Mouse (Mus musculus) limb, embryonic 12.5 days (tissue): ENCODE measurements at regions not wholly inside any gene's neighbourhood (a gene's known extent, or its start where the extent isn't known, plus 50 kb on each side); places are given as distances from the start of the nearest gene placed in this dataset.
"Not testable (repeated sequence)": the region's sequence is repeated elsewhere in the genome, so short reads cannot be mapped to it uniquely, and the experiment has no call there.

ENCODE experiments used
- ATAC-seq: fragments of 200-750 bp; cut with Nextera tagmentation; 2 replicates; pipeline ENCODE4 v1.8.0; 2017; ENCODE audit warnings: low read depth, moderate TSS enrichment; ENCODE audit not compliant: insufficient number of reproducible peaks, insufficient read depth, low FRiP score, low TSS enrichment
- H3K27ac ChIP-seq: fragments of 300-500 bp; sonication (generic); 2 replicates; pipeline ENCODE4 v1.5.1; 2016; ENCODE audit warnings: mild to moderate bottlenecking, moderate library complexity
- H3K27me3 ChIP-seq: fragments of 300-500 bp; sonication (generic); 2 replicates; pipeline ENCODE4 v1.6.1; 2016; ENCODE audit warnings: mild to moderate bottlenecking, moderate library complexity
- H3K36me3 ChIP-seq: fragments of 300-500 bp; sonication (generic); 2 replicates; pipeline ENCODE4 v1.6.1; 2016; ENCODE audit warnings: mild to moderate bottlenecking, moderate library complexity
- H3K4me1 ChIP-seq: fragments of 300-500 bp; sonication (generic); replicated peaks from 2 replicates; pipeline ENCODE4 v1.6.1; 2016
- H3K4me2 ChIP-seq: fragments of 300-500 bp; sonication (generic); 2 replicates; pipeline ENCODE4 v1.6.1; 2016; ENCODE audit warnings: mild to moderate bottlenecking, moderate library complexity
- H3K4me3 ChIP-seq: fragments of 300-500 bp; sonication (generic); replicated peaks from 2 replicates; pipeline ENCODE4 v1.5.1; 2016; ENCODE audit warnings: mild to moderate bottlenecking
- H3K9ac ChIP-seq: fragments of 300-500 bp; sonication (generic); replicated peaks from 2 replicates; pipeline ENCODE4 v1.6.1; 2016; ENCODE audit warnings: mild to moderate bottlenecking, moderate library complexity
- H3K9me3 ChIP-seq: fragments of 300-500 bp; sonication (generic); 2 replicates; pipeline ENCODE4 v1.6.1; 2016; ENCODE audit warnings: mild to moderate bottlenecking, moderate library complexity
- WGBS: fragments of 180-500 bp; shearing (Covaris S2); methylation state at CpG from one replicate; pipeline ENCODE4 v1.1.7; 2016; 5-methylcytosine and 5-hydroxymethylcytosine counted together

DNA sequence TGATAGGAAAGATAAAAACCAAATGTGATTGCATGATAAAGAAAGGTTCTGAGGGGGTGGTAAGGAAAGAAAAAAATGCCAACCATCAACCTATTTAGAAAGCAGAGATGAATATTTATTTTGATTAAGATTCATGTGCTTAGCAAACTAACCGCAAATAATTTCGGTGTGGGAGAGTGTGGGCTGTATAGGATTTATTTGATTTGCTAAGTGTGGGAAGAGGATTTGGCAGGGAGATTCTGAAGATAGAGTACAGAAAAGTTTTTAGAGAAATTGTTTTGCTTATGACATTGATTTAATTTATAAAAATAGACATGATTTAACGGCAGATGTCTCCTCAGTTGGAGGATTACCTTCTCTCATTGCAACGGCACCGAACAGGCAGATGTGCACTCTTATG, 250.3 kb downstream of the Pros1 start:
- Histone ChIP-seq H3K27me3 (no peaks in the 10 kb centered on the region), H3K36me3 (no peaks in the 10 kb centered on the region), H3K4me3 (no peak overlapping the region), H3K27ac (no peak overlapping the region), H3K9ac (no peak overlapping the region), H3K4me1 (no peaks in the 10 kb centered on the region), H3K4me2 (no peak overlapping the region), H3K9me3 (no peaks in the 10 kb centered on the region)
- WGBS = 92% methylated on average over 5 of the region's 5 CpGs
- ATAC-seq = no peak

DNA sequence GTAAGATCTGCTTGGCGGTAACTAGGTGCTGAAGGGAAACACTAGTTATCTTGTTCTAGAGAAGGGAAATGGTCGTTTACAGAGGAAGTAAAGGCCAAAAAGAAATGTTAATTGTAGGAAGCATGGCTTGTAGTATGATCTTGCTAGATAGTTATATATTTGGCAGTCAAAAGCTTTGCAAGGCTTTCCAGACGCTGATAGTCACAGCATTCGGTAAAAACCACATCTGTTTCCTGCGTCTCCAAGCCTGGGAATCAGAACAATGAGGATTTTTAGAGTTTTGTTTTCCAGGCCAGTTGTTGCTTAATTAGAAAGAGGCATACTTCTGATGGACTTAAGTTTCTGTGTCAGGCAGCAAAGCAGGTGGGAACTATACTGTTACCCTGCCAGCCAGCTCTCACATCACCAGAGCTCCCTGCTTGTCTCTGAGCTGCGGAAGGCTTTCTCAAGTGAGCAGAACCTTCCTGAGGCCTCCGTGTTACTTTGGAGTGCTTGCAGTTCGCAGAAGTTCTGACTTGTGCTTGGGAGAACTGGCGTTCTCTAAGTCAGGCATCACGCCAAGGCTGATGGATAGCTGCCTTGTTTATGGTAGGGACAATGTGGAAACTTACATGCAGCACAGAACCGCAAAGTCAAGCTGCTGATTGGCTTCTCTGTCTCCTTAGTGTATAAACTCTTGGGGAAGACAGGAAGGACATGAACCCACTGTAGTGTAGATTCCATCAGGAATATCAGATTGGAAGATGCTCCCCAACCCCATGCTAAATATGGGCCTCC, 251.0 kb downstream of the Pros1 start:
- Histone ChIP-seq H3K36me3 (no peaks in the 10 kb centered on the region), H3K4me3 (no peak overlapping the region), H3K27me3 (no peaks in the 10 kb centered on the region), H3K4me2 (no peak overlapping the region), H3K9me3 (no peaks in the 10 kb centered on the region), H3K27ac (no peak overlapping the region; the same call in 1 of the 2 replicates), H3K9ac (no peak overlapping the region), H3K4me1 (no peaks in the 10 kb centered on the region)
- no peak for ATAC-seq
- 64% methylated on average over 11 of the region's 11 CpGs for WGBS

DNA sequence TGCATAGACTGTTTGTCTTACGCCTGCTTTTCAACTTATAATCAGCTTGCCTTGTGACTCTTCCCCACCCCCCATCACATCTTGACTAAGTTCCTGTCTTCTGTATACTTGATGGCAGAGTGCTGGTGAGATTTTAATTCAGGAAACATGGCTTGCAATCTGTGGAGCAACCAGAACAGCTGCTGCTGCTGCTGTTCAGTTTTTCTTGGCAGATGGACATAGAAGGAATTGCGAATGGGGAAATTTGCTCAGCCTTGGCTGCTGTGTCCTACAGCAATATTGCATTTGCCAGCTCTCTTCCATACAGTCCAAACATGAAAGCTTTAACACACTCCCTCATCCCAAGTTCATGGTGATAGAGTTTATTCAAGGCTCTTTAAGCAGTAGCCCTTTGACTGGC, 262.3 kb downstream of the Pros1 start:
- Histone ChIP-seq H3K9me3 (no peaks in the 10 kb centered on the region), H3K4me1 (no peaks in the 10 kb centered on the region), H3K9ac (no peak overlapping the region), H3K36me3 (no peaks in the 10 kb centered on the region), H3K27me3 (no peaks in the 10 kb centered on the region), H3K4me2 (no peak overlapping the region), H3K27ac (no peak overlapping the region), H3K4me3 (no peak overlapping the region)
- WGBS = 91% methylated on average over 2 of the region's 2 CpGs
- no peak for ATAC-seq

DNA sequence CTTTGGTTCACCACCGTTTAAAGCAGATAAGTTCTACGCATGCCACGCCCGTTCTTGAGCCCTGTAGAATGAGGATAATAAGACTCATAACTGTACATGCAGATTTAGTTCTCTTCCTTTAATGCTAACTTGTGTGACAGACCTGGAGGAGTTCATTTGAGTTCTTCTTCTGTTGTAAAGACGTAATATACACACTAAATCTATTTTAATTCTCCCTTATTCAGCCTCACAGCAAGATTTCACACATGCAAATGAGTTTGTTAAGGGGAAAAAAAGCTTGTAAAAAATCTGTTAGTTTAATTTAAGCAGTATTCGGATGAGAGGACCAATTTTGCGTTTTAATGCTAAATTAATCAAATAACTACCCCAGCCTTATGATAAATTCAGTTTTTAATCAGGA, 264.6 kb downstream of the Pros1 start:
- H3K4me2 ChIP-seq = no peak overlapping the region
- H3K9ac ChIP-seq = no peak overlapping the region
- no peak overlapping the region for H3K27ac ChIP-seq
- no peaks in the 10 kb centered on the region for H3K9me3 ChIP-seq
- no peak for ATAC-seq
- no peak overlapping the region for H3K4me3 ChIP-seq
- H3K27me3 ChIP-seq = no peaks in the 10 kb centered on the region
- H3K4me1 ChIP-seq = no peaks in the 10 kb centered on the region
- H3K36me3 ChIP-seq = no peaks in the 10 kb centered on the region
- 76% methylated on average over 7 of the region's 7 CpGs for WGBS

DNA sequence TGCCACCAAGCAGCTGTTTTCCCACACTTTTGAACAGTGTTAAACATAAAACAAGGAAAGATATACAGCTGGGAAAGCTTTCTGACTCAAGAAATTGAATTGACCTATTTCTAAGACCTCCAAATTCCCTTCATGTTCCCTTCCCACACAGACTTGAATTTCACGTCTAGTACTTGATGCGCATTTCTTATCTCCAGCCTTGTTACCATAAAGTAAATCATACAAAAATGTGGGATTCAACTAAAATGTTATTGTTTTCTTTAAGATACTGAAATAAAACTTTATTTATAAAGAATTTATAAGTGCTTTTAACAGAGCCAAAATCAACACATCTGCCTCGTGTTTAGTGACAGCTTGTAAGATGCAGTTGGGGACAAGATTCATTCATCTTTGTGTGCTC, 289.7 kb downstream of the Pros1 start:
- no peaks in the 10 kb centered on the region for H3K27me3 ChIP-seq
- H3K9ac ChIP-seq = no peak overlapping the region
- H3K27ac ChIP-seq = no peak overlapping the region
- H3K4me2 ChIP-seq = no peak overlapping the region
- no peaks in the 10 kb centered on the region for H3K9me3 ChIP-seq
- no peak overlapping the region for H3K4me3 ChIP-seq
- no peaks in the 10 kb centered on the region for H3K36me3 ChIP-seq
- no peaks in the 10 kb centered on the region for H3K4me1 ChIP-seq
- 82% methylated on average over 3 of the region's 3 CpGs for WGBS
- no peak for ATAC-seq

DNA sequence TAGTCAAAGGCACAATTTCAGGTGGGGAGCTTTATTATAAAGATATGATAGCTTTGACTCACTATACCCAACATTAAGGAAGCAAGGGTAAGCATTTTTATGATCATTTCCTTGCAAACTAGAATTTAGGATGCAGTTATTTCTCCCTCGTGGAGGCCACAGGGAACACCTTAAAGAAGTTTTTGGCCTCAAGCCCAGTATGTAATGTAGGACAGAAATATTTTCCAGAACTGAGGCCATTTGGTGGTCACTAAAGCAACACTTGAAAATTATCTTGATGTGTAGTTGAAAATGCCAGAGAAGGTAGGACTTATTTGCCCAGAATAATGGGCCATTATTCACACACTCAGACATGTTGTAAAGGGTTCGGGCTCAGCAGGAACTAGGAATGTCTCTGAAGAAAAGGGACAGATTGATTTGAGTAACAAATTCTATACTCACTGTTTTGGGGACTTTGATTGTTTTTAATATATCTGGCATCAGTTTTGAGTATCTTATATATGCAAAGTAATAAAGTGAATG, 301.3 kb downstream of the Pros1 start:
- H3K4me2 ChIP-seq = no peak overlapping the region
- no peak overlapping the region for H3K27ac ChIP-seq
- H3K4me3 ChIP-seq = no peak overlapping the region
- H3K4me1 ChIP-seq = no peaks in the 10 kb centered on the region; the same call in 1 of the 2 replicates
- H3K27me3 ChIP-seq = no peaks in the 10 kb centered on the region
- no peaks in the 10 kb centered on the region for H3K9me3 ChIP-seq
- H3K36me3 ChIP-seq = no peaks in the 10 kb centered on the region
- no peak overlapping the region for H3K9ac ChIP-seq
- WGBS = 51% methylated on average over 2 of the region's 2 CpGs
- no peak for ATAC-seq

DNA sequence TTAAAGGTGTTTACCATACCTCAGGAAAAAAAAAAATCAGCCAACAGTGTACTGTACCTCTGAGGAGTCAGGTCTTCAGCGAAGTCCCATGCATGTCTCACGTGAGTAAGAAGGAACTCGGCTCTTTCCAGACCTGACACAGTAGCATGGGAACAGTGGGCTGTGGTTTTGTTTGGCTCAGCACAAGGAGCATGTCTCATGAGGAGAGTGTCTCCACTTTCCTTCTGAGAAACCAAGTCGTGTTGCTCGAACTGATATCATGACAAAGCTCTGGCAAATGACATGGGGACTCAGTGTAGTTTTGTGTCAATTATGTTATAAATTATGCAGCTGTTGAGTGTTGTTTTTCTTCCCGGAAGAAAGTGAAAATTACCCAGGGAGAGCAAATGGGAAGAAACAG, 316.0 kb downstream of the Pros1 start:
- Histone ChIP-seq H3K9me3 (no peaks in the 10 kb centered on the region), H3K36me3 (no peaks in the 10 kb centered on the region), H3K4me3 (no peak overlapping the region), H3K27ac (no peak overlapping the region), H3K4me1 (0 out of 2 replicates have a peak, but pooled peaks cover 2% of the 10 kb centered on the region), H3K9ac (no peak overlapping the region), H3K27me3 (no peaks in the 10 kb centered on the region), H3K4me2 (no peak overlapping the region)
- ATAC-seq = no peak
- WGBS = 56% methylated on average over 6 of the region's 6 CpGs

DNA sequence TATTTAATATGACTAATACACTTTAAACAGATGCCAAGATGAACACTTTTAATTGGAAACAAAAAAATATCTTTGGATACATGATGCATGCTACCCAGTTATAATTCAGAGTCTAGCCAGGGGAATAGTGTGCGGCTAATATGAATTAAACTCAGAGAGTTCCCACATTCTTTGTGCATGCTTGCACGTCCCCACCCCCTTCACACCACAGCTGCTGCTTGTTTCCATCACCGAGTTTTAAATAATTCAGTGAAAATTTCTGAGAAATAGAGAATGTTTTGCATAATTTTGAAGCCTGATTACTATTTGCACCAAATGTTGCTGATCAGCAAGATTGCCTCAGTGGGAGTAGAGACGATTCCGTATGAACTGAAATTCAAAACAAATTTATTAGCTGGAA, 325.1 kb downstream of the Pros1 start:
- Histone ChIP-seq H3K36me3 (no peaks in the 10 kb centered on the region), H3K27ac (no peak overlapping the region), H3K4me1 (no peaks in the 10 kb centered on the region), H3K9me3 (no peaks in the 10 kb centered on the region), H3K27me3 (no peaks in the 10 kb centered on the region), H3K4me2 (no peak overlapping the region), H3K9ac (no peak overlapping the region), H3K4me3 (no peak overlapping the region)
- WGBS = 68% methylated on average over 5 of the region's 5 CpGs
- no peak for ATAC-seq

DNA sequence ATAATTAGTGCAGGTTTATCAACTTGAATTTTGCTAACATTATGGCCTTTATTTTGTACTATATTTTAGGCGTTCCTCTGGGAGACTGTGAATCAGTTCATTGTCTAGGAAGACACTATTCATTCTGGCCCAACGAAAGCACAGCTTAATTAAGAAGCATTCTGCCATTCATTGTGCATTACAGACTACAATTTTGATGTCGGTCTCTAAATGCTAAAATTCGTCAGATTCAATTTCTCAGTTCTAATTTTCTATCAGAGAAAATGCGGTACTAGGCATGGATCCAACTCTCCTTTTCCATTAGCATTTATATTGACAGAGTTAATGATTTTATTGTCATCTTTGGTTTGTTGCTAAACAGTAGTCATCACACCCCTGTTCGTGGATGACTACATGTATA, 337.1 kb downstream of the Pros1 start:
- H3K27me3 ChIP-seq = no peaks in the 10 kb centered on the region
- H3K9me3 ChIP-seq = no peaks in the 10 kb centered on the region
- no peak overlapping the region for H3K9ac ChIP-seq
- H3K4me2 ChIP-seq = no peak overlapping the region
- no peak for ATAC-seq
- WGBS = 85% methylated on average over 6 of the region's 6 CpGs
- no peaks in the 10 kb centered on the region for H3K36me3 ChIP-seq
- H3K4me1 ChIP-seq = no peaks in the 10 kb centered on the region
- H3K27ac ChIP-seq = no peak overlapping the region
- H3K4me3 ChIP-seq = no peak overlapping the region

DNA sequence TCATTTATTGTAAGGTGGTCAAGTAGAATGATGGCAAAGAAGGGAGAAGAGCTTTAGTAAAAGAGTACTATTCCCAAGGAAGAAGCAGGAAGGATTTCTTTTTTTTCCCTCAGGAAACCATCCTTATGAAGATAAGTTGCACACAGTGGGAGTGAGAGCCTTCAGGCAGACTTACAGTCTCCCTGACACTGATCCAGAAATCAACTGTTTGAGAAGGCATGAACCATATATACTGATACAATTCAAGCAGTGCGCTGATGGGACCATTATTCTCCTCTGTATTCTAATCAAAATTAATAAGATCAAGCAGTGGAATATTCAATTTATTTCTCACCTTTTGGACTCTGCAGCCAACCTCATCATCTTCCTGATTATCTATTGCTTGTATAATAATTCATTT, 337.5 kb downstream of the Pros1 start:
- H3K36me3 ChIP-seq = no peaks in the 10 kb centered on the region
- WGBS = 81% methylated on average over 1 of the region's 1 CpGs
- H3K4me1 ChIP-seq = no peaks in the 10 kb centered on the region
- no peak overlapping the region for H3K9ac ChIP-seq
- no peaks in the 10 kb centered on the region for H3K9me3 ChIP-seq
- no peak for ATAC-seq
- H3K27me3 ChIP-seq = no peaks in the 10 kb centered on the region
- no peak overlapping the region for H3K4me3 ChIP-seq
- no peak overlapping the region for H3K4me2 ChIP-seq
- H3K27ac ChIP-seq = no peak overlapping the region

DNA sequence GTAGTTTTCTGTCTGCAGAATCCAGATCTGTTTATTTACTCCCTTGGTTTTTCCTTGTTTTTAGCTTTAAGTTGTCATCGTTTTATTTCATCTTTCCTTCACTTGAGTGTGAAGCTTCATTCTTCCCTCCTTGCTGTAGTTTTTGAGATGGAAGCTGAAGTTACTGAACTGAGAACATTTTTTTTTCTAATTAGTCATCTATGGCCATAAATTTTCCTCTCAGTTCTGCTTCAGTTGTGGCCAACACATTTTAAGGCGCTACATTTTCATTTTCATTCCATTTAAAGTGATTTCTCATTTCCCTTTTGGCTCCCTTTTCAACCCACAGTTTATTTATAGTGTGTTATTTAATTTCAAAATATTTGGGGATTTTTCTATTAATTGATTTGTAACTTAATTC, 340.5 kb downstream of the Pros1 start:
- Histone ChIP-seq H3K4me2 (no peak overlapping the region), H3K9me3 (no peaks in the 10 kb centered on the region), H3K9ac (no peak overlapping the region), H3K4me1 (no peaks in the 10 kb centered on the region), H3K4me3 (no peak overlapping the region), H3K36me3 (no peaks in the 10 kb centered on the region), H3K27me3 (no peaks in the 10 kb centered on the region), H3K27ac (no peak overlapping the region)
- WGBS = 82% methylated on average over 2 of the region's 2 CpGs
- ATAC-seq = no peak

DNA sequence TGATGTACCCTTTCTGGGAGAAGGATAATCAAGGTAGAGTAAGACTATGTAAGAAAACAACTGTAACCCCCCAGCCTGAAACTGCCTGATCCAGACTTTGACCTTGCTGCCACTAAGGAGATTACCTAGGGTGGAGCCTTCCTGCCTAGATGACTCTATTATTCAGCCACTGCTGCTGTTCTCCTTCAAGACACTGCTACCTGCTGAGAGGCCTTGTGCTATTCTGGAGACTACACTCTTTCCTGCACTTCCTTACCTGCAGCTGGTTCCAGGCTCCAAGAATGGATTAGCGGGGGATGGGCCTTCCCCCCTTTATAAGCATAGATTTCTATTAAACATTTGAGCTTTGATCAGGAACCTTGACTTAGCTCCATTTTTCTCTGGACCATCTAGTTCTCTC, 359.4 kb downstream of the Pros1 start:
- not testable (repeated sequence) for H3K4me3 ChIP-seq, H3K9me3 ChIP-seq, ATAC-seq, H3K36me3 ChIP-seq, H3K27ac ChIP-seq, H3K9ac ChIP-seq, H3K4me1 ChIP-seq, H3K4me2 ChIP-seq, H3K27me3 ChIP-seq
- WGBS = 97% methylated on average over 1 of the region's 1 CpGs
